Mouse (Mus musculus): ENCODE results near the gene Mpzl3.

DNA sequence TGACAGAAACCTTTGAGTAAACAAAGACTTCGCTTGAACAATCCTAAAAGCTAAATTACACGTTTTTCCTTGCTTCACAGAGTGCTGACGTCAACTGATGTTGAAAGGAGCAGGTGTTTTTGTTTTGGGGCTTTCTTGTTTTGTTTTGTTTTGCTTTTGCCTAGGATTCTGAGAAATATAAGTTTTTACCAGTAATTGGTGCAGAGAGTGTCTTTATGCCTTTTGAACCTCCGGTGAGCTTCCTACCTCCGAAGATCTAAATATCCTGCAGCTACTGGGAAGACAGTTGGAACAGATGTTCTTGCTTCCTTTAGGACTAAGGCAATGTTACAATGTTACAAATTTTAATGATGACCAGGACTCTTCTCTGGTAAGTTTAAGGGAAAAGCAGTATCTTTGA is 15.5 kb upstream of the Mpzl3 start, which contains the start of gene Mpzl2:
- no peak for TF ChIP-seq TCF12 (IDR thresholded peaks at IDR 0.05; ENCODE audit: insufficient read depth, poor library complexity, severe bottlenecking)
- TF ChIP-seq REST (IDR thresholded peaks at IDR 0.05; ENCODE audit: insufficient read depth, insufficient read length), result no peak
- no peak for TF ChIP-seq POLR2A (IDR thresholded peaks at IDR 0.05; ENCODE audit: insufficient read length, low read depth)
- TF ChIP-seq USF1 (IDR thresholded peaks at IDR 0.05; ENCODE audit: low read depth), result no peak
- no peak for TF ChIP-seq MAX (IDR thresholded peaks at IDR 0.05; ENCODE audit: low read depth)
- TF ChIP-seq E2F4 (IDR thresholded peaks at IDR 0.05; ENCODE audit: insufficient read depth), result no peak
- TF ChIP-seq CEBPB (IDR thresholded peaks at IDR 0.05; ENCODE audit: insufficient read depth, poor library complexity, severe bottlenecking), result no peak

Data from myocyte (in vitro differentiated cells).